Mouse (Mus musculus) heart, embryonic 11.5 days (tissue): ENCODE measurements around the gene Tbc1d8b. TPM values are rescaled to one million over a fixed set of nuclear protein-coding genes. Genes with fewer than 3 reads are reported as not detected.
"Not testable (repeated sequence)": the region's sequence is repeated elsewhere in the genome, so short reads cannot be mapped to it uniquely, and the experiment has no call there.

ENCODE experiments used
- ATAC-seq: fragments of 200-750 bp; cut with Nextera tagmentation; replicated peaks from 2 replicates; pipeline ENCODE4 v1.8.0; 2017; ENCODE audit warnings: moderate library complexity; ENCODE audit not compliant: insufficient number of reproducible peaks, low FRiP score, low TSS enrichment
- H3K27ac ChIP-seq: fragments of 300-500 bp; sonication (generic); 2 replicates; pipeline ENCODE4 v1.5.1; 2014; ENCODE audit warnings: mild to moderate bottlenecking, low read depth, low read length
- H3K27me3 ChIP-seq: fragments of 300-500 bp; sonication (generic); 2 replicates; pipeline ENCODE4 v1.6.1; 2014; ENCODE audit warnings: mild to moderate bottlenecking, low read length, mixed read lengths; ENCODE audit not compliant: control insufficient read depth, insufficient read depth
- H3K36me3 ChIP-seq: fragments of 300-500 bp; sonication (generic); 2 replicates; pipeline ENCODE4 v1.6.1; 2014; ENCODE audit warnings: mild to moderate bottlenecking, low read length, moderate library complexity, mixed read lengths; ENCODE audit not compliant: control insufficient read depth, insufficient read depth
- H3K4me1 ChIP-seq: fragments of 300-500 bp; sonication (generic); 2 replicates; pipeline ENCODE4 v1.6.1; 2014; ENCODE audit warnings: low read length; ENCODE audit not compliant: control insufficient read depth, insufficient read depth
- H3K4me2 ChIP-seq: fragments of 300-500 bp; sonication (generic); 2 replicates; pipeline ENCODE4 v1.6.1; 2014; ENCODE audit warnings: mild to moderate bottlenecking, moderate library complexity
- H3K4me3 ChIP-seq: fragments of 300-500 bp; sonication (generic); 2 replicates; pipeline ENCODE4 v1.5.1; 2014; ENCODE audit warnings: low read depth, low read length
- H3K9ac ChIP-seq: fragments of 300-500 bp; sonication (generic); 2 replicates; pipeline ENCODE4 v1.6.1; 2014; ENCODE audit warnings: mild to moderate bottlenecking, low read depth, low read length, moderate library complexity
- H3K9me3 ChIP-seq: fragments of 300-500 bp; sonication (generic); replicated peaks from 2 replicates; pipeline ENCODE4 v1.6.1; 2016; ENCODE audit warnings: low read length; ENCODE audit not compliant: control insufficient read depth
- WGBS: fragments of 180-500 bp; shearing (Covaris S2); extraction: QIAGEN DNeasy Blood & Tissue Kit; methylation state at CpG from one replicate; pipeline ENCODE4 v1.1.7; 2014; ENCODE audit not compliant: insufficient replicate concordance; 5-methylcytosine and 5-hydroxymethylcytosine counted together
- polyA plus RNA-seq: library from polyadenylated mRNA; unstranded; fragments of >200 nt; fragmentation: Nextera tagmentation; extraction: Ambion mirVana; gene quantifications from 2 replicates; pipeline ENCODE4 v1.2.1, GENCODE M21; 2014

The Tbc1d8b gene
- polyA plus RNA-seq, 1 experiment from 2014 or later = 2.0 TPM

GRCm38 (mm10) chrX:139684410-139684774, 404 bp upstream of the Tbc1d8b start:
- 14% methylated on average over 8 of the region's 8 CpGs for WGBS
- no peaks in the 10 kb centered on the region for H3K36me3 ChIP-seq
- peak; percentile 29; the same call in 1 of the 2 replicates for ATAC-seq
- no peaks in the 10 kb centered on the region for H3K4me1 ChIP-seq
- H3K9me3 ChIP-seq = no peaks in the 10 kb centered on the region
- peak overlapping the region; percentile 62 for H3K4me2 ChIP-seq
- no peaks in the 10 kb centered on the region for H3K27me3 ChIP-seq
- H3K9ac ChIP-seq = peak overlapping the region; percentile 72; the same call in 1 of the 2 replicates
- no peak overlapping the region for H3K27ac ChIP-seq
- peak overlapping the region; percentile 55 for H3K4me3 ChIP-seq

GRCm38 (mm10) chrX:139714381-139714780, 29.6 kb downstream of the Tbc1d8b start, which contains the start of gene Gm15013:
Gm15013 (minus strand) TSS chrX:139714481.
- no peak for ATAC-seq
- no peak within 1 kb of the TSS for H3K4me2 ChIP-seq
- H3K36me3 ChIP-seq = no peaks in the 10 kb centered on the region
- no peaks in the 10 kb centered on the region for H3K4me1 ChIP-seq
- WGBS = 92% methylated on average over 8 of the region's 8 CpGs
- H3K27ac ChIP-seq = no peak within 1 kb of the TSS
- no peaks in the 10 kb centered on the region for H3K27me3 ChIP-seq
- no peak within 1 kb of the TSS for H3K9ac ChIP-seq
- no peak within 1 kb of the TSS for H3K4me3 ChIP-seq
- H3K9me3 ChIP-seq = no peaks in the 10 kb centered on the region

GRCm38 (mm10) chrX:139722350-139722749, 37.6 kb downstream of the Tbc1d8b start:
- no peak overlapping the region for H3K27ac ChIP-seq
- no peaks in the 10 kb centered on the region for H3K27me3 ChIP-seq
- H3K36me3 ChIP-seq = no peaks in the 10 kb centered on the region
- H3K9ac ChIP-seq = no peak overlapping the region
- no peak for ATAC-seq
- no peaks in the 10 kb centered on the region for H3K4me1 ChIP-seq
- no peak overlapping the region for H3K4me3 ChIP-seq
- 85% methylated on average over 2 of the region's 2 CpGs for WGBS
- no peak overlapping the region for H3K4me2 ChIP-seq
- H3K9me3 ChIP-seq = no peaks in the 10 kb centered on the region

- no peaks in the 10 kb centered on the region for H3K9me3 ChIP-seq
- H3K27me3 ChIP-seq = no peaks in the 10 kb centered on the region
- H3K4me3 ChIP-seq = no peak overlapping the region
- ATAC-seq = no peak
- no peak overlapping the region for H3K9ac ChIP-seq
- no peaks in the 10 kb centered on the region for H3K4me1 ChIP-seq
- no peaks in the 10 kb centered on the region for H3K36me3 ChIP-seq
- no peak overlapping the region for H3K27ac ChIP-seq
- no peak overlapping the region for H3K4me2 ChIP-seq
- whole genome bisulfite sequencing = 75% methylated on average over 3 of the region's 3 CpGs
Observed at GRCm38 (mm10) chrX:139730541-139730940, 45.7 kb downstream of the Tbc1d8b start.

GRCm38 (mm10) chrX:139737066-139737465, 52.3 kb downstream of the Tbc1d8b start:
- no peaks in the 10 kb centered on the region for H3K27me3 ChIP-seq
- no peak overlapping the region for H3K9ac ChIP-seq
- no peak overlapping the region for H3K4me2 ChIP-seq
- H3K4me3 ChIP-seq = no peak overlapping the region
- H3K36me3 ChIP-seq = no peaks in the 10 kb centered on the region
- no peak overlapping the region for H3K27ac ChIP-seq
- ATAC-seq = no peak
- WGBS = 86% methylated on average over 5 of the region's 5 CpGs
- no peaks in the 10 kb centered on the region for H3K9me3 ChIP-seq
- H3K4me1 ChIP-seq = no peaks in the 10 kb centered on the region

GRCm38 (mm10) chrX:139751855-139752254, 67.1 kb downstream of the Tbc1d8b start:
- no peak overlapping the region for H3K4me3 ChIP-seq
- H3K4me2 ChIP-seq = no peak overlapping the region
- H3K9ac ChIP-seq = no peak overlapping the region
- 0% methylated on average over 1 of the region's 1 CpGs for WGBS
- no peaks in the 10 kb centered on the region for H3K4me1 ChIP-seq
- no peaks in the 10 kb centered on the region for H3K36me3 ChIP-seq
- no peaks in the 10 kb centered on the region for H3K27me3 ChIP-seq
- ATAC-seq = no peak
- H3K27ac ChIP-seq = no peak overlapping the region
- H3K9me3 ChIP-seq = no peaks in the 10 kb centered on the region

GRCm38 (mm10) chrX:139758634-139759033, 73.8 kb downstream of the Tbc1d8b start:
- 70% methylated on average over 3 of the region's 3 CpGs for WGBS
- not testable (repeated sequence) for H3K9me3 ChIP-seq, H3K4me3 ChIP-seq, H3K9ac ChIP-seq, ATAC-seq, H3K4me1 ChIP-seq, H3K4me2 ChIP-seq, H3K36me3 ChIP-seq, H3K27me3 ChIP-seq, H3K27ac ChIP-seq

GRCm38 (mm10) chrX:139762546-139762945, 77.8 kb downstream of the Tbc1d8b start:
- H3K4me1 ChIP-seq = no peaks in the 10 kb centered on the region
- H3K9ac ChIP-seq = no peak overlapping the region
- H3K27me3 ChIP-seq = no peaks in the 10 kb centered on the region
- H3K36me3 ChIP-seq = no peaks in the 10 kb centered on the region
- H3K9me3 ChIP-seq = no peaks in the 10 kb centered on the region
- H3K4me2 ChIP-seq = no peak overlapping the region
- 80% methylated on average over 2 of the region's 2 CpGs for WGBS
- H3K4me3 ChIP-seq = no peak overlapping the region
- no peak overlapping the region for H3K27ac ChIP-seq
- ATAC-seq = no peak

GRCm38 (mm10) chrX:139769975-139770637, 85.3 kb downstream of the Tbc1d8b start:
- Histone ChIP-seq H3K27ac (no peak overlapping the region), H3K4me1 (no peaks in the 10 kb centered on the region), H3K4me2 (no peak overlapping the region), H3K9ac (no peak overlapping the region), H3K9me3 (no peaks in the 10 kb centered on the region), H3K4me3 (no peak overlapping the region), H3K36me3 (no peaks in the 10 kb centered on the region), H3K27me3 (no peaks in the 10 kb centered on the region)
- 60% methylated on average over 13 of the region's 13 CpGs for WGBS
- ATAC-seq = no peak
